Mouse (Mus musculus): ENCODE measurements around the gene Polr3h. TPM values are rescaled to one million over a fixed set of nuclear protein-coding genes. Genes with fewer than 3 reads are reported as not detected.
"Not testable (repeated sequence)": the region's sequence is repeated elsewhere in the genome, so short reads cannot be mapped to it uniquely, and the experiment has no call there.

The Polr3h gene
- 83.9 and 85.0 TPM in 2 replicates for polyA plus RNA-seq (2015; fragmentation: Nextera tagmentation; extraction: Ambion mirVana)

DNA sequence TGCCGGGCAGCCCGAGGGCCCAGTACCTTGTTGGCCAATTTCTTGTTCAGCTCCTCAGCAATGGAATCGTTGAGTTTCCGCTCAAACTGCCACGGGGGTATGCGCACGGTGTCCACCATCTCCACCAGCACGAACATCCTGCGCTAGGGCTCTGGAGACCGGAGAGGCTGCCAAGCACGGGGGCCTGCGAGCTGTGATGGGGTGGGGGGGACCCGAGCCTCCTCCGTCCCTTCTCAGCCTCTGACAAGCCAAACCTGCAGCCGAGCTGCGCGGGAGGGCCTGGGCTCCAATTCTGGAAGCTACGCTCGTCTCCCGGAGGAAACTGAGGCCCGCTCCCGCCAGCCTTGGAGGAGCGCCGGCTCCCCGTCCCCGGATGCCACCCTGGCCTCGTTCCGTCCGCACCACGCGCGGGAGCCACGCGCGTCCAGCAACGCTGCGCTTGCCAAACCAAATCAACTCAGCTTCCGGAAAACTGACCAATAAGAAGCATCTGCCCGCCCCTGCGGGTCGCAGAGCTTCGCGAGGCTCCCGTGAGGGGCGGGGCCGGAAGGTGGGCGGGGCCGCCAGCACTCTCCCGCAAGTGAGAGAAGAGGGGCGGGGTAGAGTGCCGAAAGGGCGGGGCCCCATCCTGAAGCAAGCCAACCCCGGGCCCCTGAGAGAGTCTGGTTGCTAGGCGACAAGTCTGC is at the start of gene Polr3h:
Polr3h (minus strand) TSS at position 481 of the 686 bp plus-strand sequence.
- peak within 1 kb of the TSS; percentile 74 for H3K4me3 ChIP-seq (ENCODE audit: low read length)
- WGBS: under 1% methylated on average over 54 of the region's 54 CpGs
- ATAC-seq: peak; percentile 97
- no peaks in the 10 kb centered on the region for H3K9me3 ChIP-seq (ENCODE audit: control insufficient read depth, low read length)
- peak within 1 kb of the TSS; percentile 89 for H3K4me2 ChIP-seq (ENCODE audit: low read depth, low read length)
- H3K9ac ChIP-seq (ENCODE audit: low read depth, low read length): peak within 1 kb of the TSS; percentile 83
- no peaks in the 10 kb centered on the region for H3K27me3 ChIP-seq (replicated peaks; ENCODE audit: control insufficient read depth, insufficient read depth, low read length)
- H3K36me3 ChIP-seq (ENCODE audit: control insufficient read depth, insufficient read depth, low read length): no peaks in the 10 kb centered on the region
- no peak within 1 kb of the TSS for H3K27ac ChIP-seq (ENCODE audit: low read length)
- H3K4me1 ChIP-seq (ENCODE audit: control insufficient read depth, insufficient read depth, low read length): peaks cover 16% of the 10 kb centered on the region

- ATAC-seq; H3K27me3 ChIP-seq (replicated peaks; ENCODE audit: control insufficient read depth, insufficient read depth, low read length); H3K27ac ChIP-seq (ENCODE audit: low read length); H3K4me3 ChIP-seq (ENCODE audit: low read length); H3K9me3 ChIP-seq (ENCODE audit: control insufficient read depth, low read length); H3K9ac ChIP-seq (ENCODE audit: low read depth, low read length); H3K36me3 ChIP-seq (ENCODE audit: control insufficient read depth, insufficient read depth, low read length); H3K4me1 ChIP-seq (ENCODE audit: control insufficient read depth, insufficient read depth, low read length); H3K4me2 ChIP-seq (ENCODE audit: low read depth, low read length): not testable (repeated sequence)
- WGBS: 92% methylated on average over 8 of the region's 8 CpGs
Measured at GRCm38 (mm10) chr15:81975156-81975555, 49.1 kb upstream of the Polr3h start.

DNA sequence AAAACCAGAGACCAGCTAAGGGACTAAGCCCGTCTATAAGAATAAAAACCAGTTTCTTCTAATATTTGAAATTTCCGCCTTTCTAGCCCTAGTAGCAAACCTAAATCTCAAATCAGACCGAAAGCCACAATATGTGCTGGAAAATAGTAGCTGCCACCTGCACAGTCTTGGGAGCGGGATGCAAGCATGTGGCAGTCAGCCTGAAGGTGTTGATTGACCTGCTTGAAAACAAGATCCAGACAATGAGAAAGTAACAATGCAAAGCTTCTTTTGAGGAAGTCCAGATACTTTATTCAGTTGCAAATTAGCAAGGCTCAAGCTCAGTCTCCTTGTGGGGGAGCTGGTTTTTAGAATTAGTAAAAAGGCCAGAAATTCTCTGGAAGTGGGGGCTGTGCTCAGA is 44.5 kb upstream of the Polr3h start:
- H3K9ac ChIP-seq (ENCODE audit: low read depth, low read length); H3K9me3 ChIP-seq (ENCODE audit: control insufficient read depth, low read length); H3K27ac ChIP-seq (ENCODE audit: low read length); H3K4me3 ChIP-seq (ENCODE audit: low read length); H3K4me2 ChIP-seq (ENCODE audit: low read depth, low read length); H3K36me3 ChIP-seq (ENCODE audit: control insufficient read depth, insufficient read depth, low read length); H3K27me3 ChIP-seq (replicated peaks; ENCODE audit: control insufficient read depth, insufficient read depth, low read length); ATAC-seq; H3K4me1 ChIP-seq (ENCODE audit: control insufficient read depth, insufficient read depth, low read length): not testable (repeated sequence)
- WGBS: 94% methylated on average over 4 of the region's 4 CpGs

- not testable (repeated sequence) for H3K36me3 ChIP-seq (ENCODE audit: control insufficient read depth, insufficient read depth, low read length); H3K27me3 ChIP-seq (replicated peaks; ENCODE audit: control insufficient read depth, insufficient read depth, low read length); H3K9me3 ChIP-seq (ENCODE audit: control insufficient read depth, low read length); H3K9ac ChIP-seq (ENCODE audit: low read depth, low read length); H3K27ac ChIP-seq (ENCODE audit: low read length); ATAC-seq; H3K4me3 ChIP-seq (ENCODE audit: low read length); H3K4me1 ChIP-seq (ENCODE audit: control insufficient read depth, insufficient read depth, low read length); H3K4me2 ChIP-seq (ENCODE audit: low read depth, low read length)
- WGBS: 82% methylated on average over 6 of the region's 6 CpGs
Measured at GRCm38 (mm10) chr15:81969635-81970034, 43.6 kb upstream of the Polr3h start.

DNA sequence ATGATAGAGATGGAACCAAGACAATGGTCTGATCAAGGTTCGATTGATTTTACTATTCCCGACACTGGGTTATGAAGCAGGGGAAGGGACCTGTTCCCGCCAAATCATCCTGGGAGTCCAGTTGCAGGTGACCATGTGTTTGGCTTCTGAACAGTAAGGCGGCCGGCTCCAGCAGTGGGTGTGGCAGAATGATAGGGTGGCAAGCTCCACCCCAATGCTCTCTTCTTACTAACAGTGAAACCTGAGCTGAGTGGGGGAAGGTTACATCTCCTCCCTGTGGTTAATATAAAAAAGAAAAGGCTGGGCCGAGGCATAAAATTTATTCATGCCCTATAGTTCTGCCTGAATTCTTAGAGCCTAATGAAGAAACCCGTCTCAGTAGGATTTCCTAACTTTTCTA is 43.1 kb upstream of the Polr3h start:
- Histone ChIP-seq H3K9me3 (ENCODE audit: control insufficient read depth, low read length) (no peaks in the 10 kb centered on the region), H3K9ac (ENCODE audit: low read depth, low read length) (no peak overlapping the region), H3K4me3 (ENCODE audit: low read length) (no peak overlapping the region), H3K36me3 (ENCODE audit: control insufficient read depth, insufficient read depth, low read length) (no peaks in the 10 kb centered on the region), H3K4me2 (ENCODE audit: low read depth, low read length) (no peak overlapping the region), H3K4me1 (ENCODE audit: control insufficient read depth, insufficient read depth, low read length) (no peaks in the 10 kb centered on the region), H3K27ac (ENCODE audit: low read length) (no peak overlapping the region), H3K27me3 (replicated peaks; ENCODE audit: control insufficient read depth, insufficient read depth, low read length) (no peaks in the 10 kb centered on the region)
- WGBS: 59% methylated on average over 7 of the region's 7 CpGs
- ATAC-seq: no peak

GRCm38 (mm10) chr15:81968447-81968846 is 42.4 kb upstream of the Polr3h start:
- H3K9ac ChIP-seq (ENCODE audit: low read depth, low read length): no peak overlapping the region
- no peaks in the 10 kb centered on the region for H3K36me3 ChIP-seq (ENCODE audit: control insufficient read depth, insufficient read depth, low read length)
- H3K4me2 ChIP-seq (ENCODE audit: low read depth, low read length): no peak overlapping the region
- no peaks in the 10 kb centered on the region for H3K27me3 ChIP-seq (replicated peaks; ENCODE audit: control insufficient read depth, insufficient read depth, low read length)
- WGBS: 54% methylated on average over 2 of the region's 2 CpGs
- H3K27ac ChIP-seq (ENCODE audit: low read length): no peak overlapping the region
- no peaks in the 10 kb centered on the region for H3K4me1 ChIP-seq (ENCODE audit: control insufficient read depth, insufficient read depth, low read length)
- H3K4me3 ChIP-seq (ENCODE audit: low read length): no peak overlapping the region
- no peaks in the 10 kb centered on the region for H3K9me3 ChIP-seq (ENCODE audit: control insufficient read depth, low read length)
- ATAC-seq: no peak

DNA sequence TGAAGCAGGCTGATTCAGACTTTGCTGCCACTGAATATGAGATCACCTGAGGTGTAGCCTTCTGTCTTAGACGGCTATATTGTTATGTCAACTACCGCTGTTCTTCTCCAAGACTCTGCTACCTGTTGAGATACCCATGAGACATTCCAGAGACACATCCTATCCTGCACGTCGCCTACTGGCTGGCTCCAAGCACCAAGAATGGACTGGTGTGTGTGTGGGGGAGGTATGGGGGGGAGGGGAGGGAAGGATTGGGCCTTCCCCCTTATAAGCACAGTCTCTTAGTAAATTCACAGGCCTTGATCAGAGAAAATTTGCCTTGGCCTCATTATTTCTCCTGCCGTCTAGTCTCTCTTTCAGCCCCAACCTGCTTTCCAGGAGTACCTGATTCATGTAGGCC is 41.8 kb upstream of the Polr3h start:
- Histone ChIP-seq H3K4me1 (ENCODE audit: control insufficient read depth, insufficient read depth, low read length) (no peaks in the 10 kb centered on the region), H3K4me2 (ENCODE audit: low read depth, low read length) (no peak overlapping the region), H3K27me3 (replicated peaks; ENCODE audit: control insufficient read depth, insufficient read depth, low read length) (no peaks in the 10 kb centered on the region), H3K4me3 (ENCODE audit: low read length) (no peak overlapping the region), H3K36me3 (ENCODE audit: control insufficient read depth, insufficient read depth, low read length) (no peaks in the 10 kb centered on the region), H3K9ac (ENCODE audit: low read depth, low read length) (no peak overlapping the region), H3K9me3 (ENCODE audit: control insufficient read depth, low read length) (no peaks in the 10 kb centered on the region), H3K27ac (ENCODE audit: low read length) (no peak overlapping the region)
- WGBS: 86% methylated on average over 5 of the region's 5 CpGs
- ATAC-seq: no peak

DNA sequence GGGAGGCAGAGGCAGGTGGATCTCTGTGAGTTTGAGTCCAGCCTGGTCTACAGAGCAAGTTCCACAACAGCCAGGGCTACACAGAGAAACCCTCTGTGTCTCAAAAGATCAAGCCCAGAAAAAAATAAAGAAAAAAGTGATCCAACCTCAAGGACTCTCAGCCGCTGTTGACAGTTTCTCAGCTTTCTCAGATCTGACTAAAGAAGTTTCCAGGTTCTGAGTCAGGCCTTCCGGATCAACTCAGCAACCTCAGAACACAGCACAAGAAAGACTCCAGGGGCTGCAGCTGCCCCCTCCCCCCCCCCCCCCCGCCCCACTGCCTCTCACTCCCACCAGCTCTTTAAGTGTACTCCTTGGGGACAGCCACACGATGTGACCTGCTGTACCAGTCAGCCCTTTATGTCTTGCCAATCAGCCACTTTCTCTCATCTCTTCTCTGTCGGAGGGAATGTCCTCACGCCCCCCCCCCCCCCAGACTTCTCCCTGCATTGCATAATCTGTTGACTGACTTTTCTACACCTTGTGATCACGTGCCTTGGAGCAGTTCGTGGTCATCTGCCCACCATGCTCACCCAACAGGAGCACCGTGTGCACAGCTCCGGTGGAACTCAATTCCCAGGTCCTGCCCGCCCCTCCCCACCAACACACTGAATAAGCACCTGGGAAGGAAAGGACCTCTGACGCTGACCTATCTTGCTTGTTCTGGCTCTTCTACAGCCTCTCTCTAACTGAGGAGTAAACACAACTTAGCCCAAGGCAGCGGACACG is 40.2 kb upstream of the Polr3h start:
- Histone ChIP-seq H3K4me1 (ENCODE audit: control insufficient read depth, insufficient read depth, low read length) (no peaks in the 10 kb centered on the region), H3K27ac (ENCODE audit: low read length) (no peak overlapping the region), H3K4me2 (ENCODE audit: low read depth, low read length) (no peak overlapping the region), H3K27me3 (replicated peaks; ENCODE audit: control insufficient read depth, insufficient read depth, low read length) (no peaks in the 10 kb centered on the region), H3K4me3 (ENCODE audit: low read length) (no peak overlapping the region), H3K9me3 (ENCODE audit: control insufficient read depth, low read length) (no peaks in the 10 kb centered on the region), H3K36me3 (ENCODE audit: control insufficient read depth, insufficient read depth, low read length) (no peaks in the 10 kb centered on the region), H3K9ac (ENCODE audit: low read depth, low read length) (no peak overlapping the region)
- no peak for ATAC-seq
- WGBS: 78% methylated on average over 13 of the region's 14 CpGs

DNA sequence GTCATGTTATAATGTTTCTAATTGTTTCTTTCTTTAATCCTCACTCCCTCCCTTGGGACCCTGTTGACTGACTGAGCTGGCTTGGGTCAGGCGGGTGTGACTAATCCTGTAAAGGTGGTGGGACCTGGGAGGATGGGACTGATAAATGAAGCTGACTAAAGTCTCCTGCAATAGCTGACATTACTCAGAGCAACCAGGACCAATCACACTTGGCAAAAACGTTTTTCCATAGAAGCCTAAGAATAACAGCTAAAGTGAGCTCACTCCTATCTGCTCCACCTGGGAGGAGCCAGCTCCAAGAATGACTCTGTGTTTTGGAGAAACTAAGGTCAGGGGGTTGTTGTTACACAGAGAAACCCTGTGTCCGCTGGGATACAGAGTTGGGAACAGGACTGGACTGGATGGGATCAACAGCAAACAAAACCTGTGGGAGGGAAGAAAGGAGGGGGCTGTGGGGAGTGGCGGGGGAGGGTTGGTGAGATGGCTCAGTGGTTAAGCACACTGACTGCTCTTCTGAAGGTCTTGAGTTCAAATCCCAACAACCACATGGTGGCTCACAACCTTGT is 39.0 kb upstream of the Polr3h start:
- Histone ChIP-seq H3K9ac (ENCODE audit: low read depth, low read length) (no peak overlapping the region), H3K36me3 (ENCODE audit: control insufficient read depth, insufficient read depth, low read length) (no peaks in the 10 kb centered on the region), H3K9me3 (ENCODE audit: control insufficient read depth, low read length) (no peaks in the 10 kb centered on the region), H3K27me3 (replicated peaks; ENCODE audit: control insufficient read depth, insufficient read depth, low read length) (no peaks in the 10 kb centered on the region), H3K27ac (ENCODE audit: low read length) (no peak overlapping the region), H3K4me3 (ENCODE audit: low read length) (no peak overlapping the region), H3K4me1 (ENCODE audit: control insufficient read depth, insufficient read depth, low read length) (no peaks in the 10 kb centered on the region), H3K4me2 (ENCODE audit: low read depth, low read length) (no peak overlapping the region)
- WGBS: 63% methylated on average over 4 of the region's 4 CpGs
- ATAC-seq: no peak

All from intestine, embryonic 16.5 days (tissue).